In genomic region chr19:44496941-44497340, GRCm38 (mm10) we compare ENCODE assay signal across 32 mouse cellular contexts. TPM values are rescaled to one million over a fixed set of nuclear protein-coding genes. Genes with fewer than 3 reads are reported as not detected.
DNase-seq lines count a peak whose midpoint lies in the region; ATAC-seq and TF ChIP-seq lines count a peak whose summit lies in the region.
"Had no signal": no experiment of that assay in that cellular context is flagged by ENCODE, and none has a peak within 500 bp of the region (broad histone marks: within the 10 kb centered on the region; RNA-seq: fewer than 3 reads in every experiment).

No protein-coding gene starts in this region.

- H3K9ac ChIP-seq in forebrain, postnatal 0 days, result no peak overlapping the region
- H3K9ac ChIP-seq in hindbrain, embryonic 14.5 days, result no peak overlapping the region
- H3K9ac ChIP-seq in midbrain, embryonic 14.5 days (replicated peaks; ENCODE audit: low read length), result no peak overlapping the region
- no peak overlapping the region for H3K9ac ChIP-seq in forebrain, embryonic 13.5 days
- H3K9ac ChIP-seq: heart, embryonic 12.5 days; heart, embryonic 15.5 days had no signal

- no peaks in the 10 kb centered on the region for H3K9me3 ChIP-seq in forebrain, embryonic 10.5 days
- no peaks in the 10 kb centered on the region for H3K9me3 ChIP-seq in forebrain, postnatal 0 days (ENCODE audit: low read length)
- no peaks in the 10 kb centered on the region for H3K9me3 ChIP-seq in hindbrain, embryonic 10.5 days
- no peaks in the 10 kb centered on the region for H3K9me3 ChIP-seq in hindbrain, embryonic 14.5 days (ENCODE audit: control insufficient read depth, low read length)
- H3K9me3 ChIP-seq in midbrain, embryonic 10.5 days (replicated peaks), result no peaks in the 10 kb centered on the region
- no peaks in the 10 kb centered on the region for H3K9me3 ChIP-seq in midbrain, embryonic 14.5 days (ENCODE audit: control insufficient read depth, low read length)
- H3K9me3 ChIP-seq in forebrain, embryonic 13.5 days (replicated peaks), result no peaks in the 10 kb centered on the region
- H3K9me3 ChIP-seq: heart, embryonic 12.5 days; heart, embryonic 15.5 days had no signal

- peak overlapping the region; percentile 84 for H3K27ac ChIP-seq in forebrain, embryonic 10.5 days
- H3K27ac ChIP-seq in forebrain, postnatal 0 days (ENCODE audit: low read depth, low read length), result no peak overlapping the region
- no peak overlapping the region for H3K27ac ChIP-seq in hindbrain, embryonic 10.5 days
- H3K27ac ChIP-seq in hindbrain, embryonic 14.5 days, result no peak overlapping the region
- H3K27ac ChIP-seq in midbrain, embryonic 10.5 days (replicated peaks), result no peak overlapping the region
- H3K27ac ChIP-seq in midbrain, embryonic 14.5 days (replicated peaks; ENCODE audit: low read depth, low read length), result no peak overlapping the region
- H3K27ac ChIP-seq in forebrain, embryonic 13.5 days, result no peak overlapping the region
- H3K27ac ChIP-seq: heart, embryonic 15.5 days; hindbrain, postnatal 0 days had no signal

- no peak for ATAC-seq in forebrain, postnatal 0 days
- ATAC-seq in hindbrain, embryonic 14.5 days (ENCODE audit: low FRiP score), result no peak
- ATAC-seq in midbrain, embryonic 14.5 days (ENCODE audit: low FRiP score, low TSS enrichment), result no peak
- ATAC-seq in forebrain, embryonic 13.5 days, result no peak
- ATAC-seq: activated CD4-positive, CD25-positive, alpha-beta regulatory T cell, adult 4 months; hindbrain, postnatal 0 days; inflammation-experienced regulatory T-cells, adult 6 months; intestine, embryonic 16.5 days had no signal

- peak overlapping the region; percentile 53 for H3K4me3 ChIP-seq in forebrain, embryonic 10.5 days
- no peak overlapping the region for H3K4me3 ChIP-seq in forebrain, postnatal 0 days (ENCODE audit: low read depth, low read length)
- H3K4me3 ChIP-seq in hindbrain, embryonic 10.5 days, result no peak overlapping the region
- H3K4me3 ChIP-seq in hindbrain, embryonic 14.5 days (replicated peaks; ENCODE audit: low read length), result no peak overlapping the region
- peak overlapping the region; percentile 39; the same call in 1 of the 2 replicates for H3K4me3 ChIP-seq in midbrain, embryonic 10.5 days
- no peak overlapping the region for H3K4me3 ChIP-seq in midbrain, embryonic 14.5 days (replicated peaks; ENCODE audit: low read depth, low read length)
- no peak overlapping the region for H3K4me3 ChIP-seq in forebrain, embryonic 13.5 days
- H3K4me3 ChIP-seq: heart, embryonic 12.5 days; heart, embryonic 15.5 days had no signal

- peaks cover 100% of the 10 kb centered on the region for H3K27me3 ChIP-seq in forebrain, embryonic 10.5 days (ENCODE audit: poor library complexity, severe bottlenecking)
- peaks cover 68% of the 10 kb centered on the region for H3K27me3 ChIP-seq in forebrain, postnatal 0 days (ENCODE audit: insufficient read depth, low read length)
- H3K27me3 ChIP-seq in hindbrain, embryonic 10.5 days (ENCODE audit: insufficient read depth, poor library complexity, severe bottlenecking), result peaks cover 100% of the 10 kb centered on the region
- peaks cover 91% of the 10 kb centered on the region for H3K27me3 ChIP-seq in hindbrain, embryonic 14.5 days (ENCODE audit: control insufficient read depth, insufficient read depth, low read length)
- H3K27me3 ChIP-seq in midbrain, embryonic 10.5 days (ENCODE audit: low read depth, poor library complexity, severe bottlenecking), result peaks cover 100% of the 10 kb centered on the region
- peaks cover 88% of the 10 kb centered on the region for H3K27me3 ChIP-seq in midbrain, embryonic 14.5 days (ENCODE audit: control insufficient read depth, insufficient read depth, low read length)
- peaks cover 95% of the 10 kb centered on the region for H3K27me3 ChIP-seq in forebrain, embryonic 13.5 days

- intact Hi-C loops in heart, postnatal 36 days (cut with DNase I), result no loop called here

- H3K36me3 ChIP-seq in forebrain, embryonic 10.5 days (replicated peaks), result peaks cover 9% of the 10 kb centered on the region; the same call in 1 of the 2 replicates
- no peaks in the 10 kb centered on the region for H3K36me3 ChIP-seq in forebrain, postnatal 0 days (ENCODE audit: insufficient read depth)
- no peaks in the 10 kb centered on the region for H3K36me3 ChIP-seq in hindbrain, embryonic 10.5 days
- H3K36me3 ChIP-seq in hindbrain, embryonic 14.5 days (replicated peaks; ENCODE audit: control insufficient read depth, insufficient read depth), result no peaks in the 10 kb centered on the region
- H3K36me3 ChIP-seq in midbrain, embryonic 10.5 days, result no peaks in the 10 kb centered on the region
- no peaks in the 10 kb centered on the region for H3K36me3 ChIP-seq in midbrain, embryonic 14.5 days (ENCODE audit: control insufficient read depth, insufficient read depth, low read length)
- H3K36me3 ChIP-seq in forebrain, embryonic 13.5 days (ENCODE audit: poor library complexity, severe bottlenecking), result no peaks in the 10 kb centered on the region
- H3K36me3 ChIP-seq: heart, embryonic 12.5 days; heart, embryonic 15.5 days had no signal

- peaks cover 97% of the 10 kb centered on the region for H3K4me1 ChIP-seq in forebrain, embryonic 10.5 days
- H3K4me1 ChIP-seq in forebrain, postnatal 0 days (ENCODE audit: insufficient read depth), result no peaks in the 10 kb centered on the region
- H3K4me1 ChIP-seq in hindbrain, embryonic 10.5 days (replicated peaks), result peaks cover 27% of the 10 kb centered on the region; the same call in 1 of the 2 replicates
- H3K4me1 ChIP-seq in hindbrain, embryonic 14.5 days (replicated peaks; ENCODE audit: control insufficient read depth, insufficient read depth, low read length), result no peaks in the 10 kb centered on the region
- peaks cover 49% of the 10 kb centered on the region for H3K4me1 ChIP-seq in midbrain, embryonic 10.5 days
- no peaks in the 10 kb centered on the region for H3K4me1 ChIP-seq in midbrain, embryonic 14.5 days (ENCODE audit: control insufficient read depth, insufficient read depth, low read length)
- H3K4me1 ChIP-seq in forebrain, embryonic 13.5 days, result peaks cover 7% of the 10 kb centered on the region; the same call in 1 of the 2 replicates
- H3K4me1 ChIP-seq: heart, embryonic 15.5 days had no signal

- no peak for TF ChIP-seq CTCF in forebrain, postnatal 0 days (IDR thresholded peaks at IDR 0.05; ENCODE audit: low read depth)

- no peak for DNase-seq in forebrain, embryonic 10.5 days (ENCODE audit: extremely low spot score, low spot score)
- no peak for DNase-seq in forebrain, postnatal 0 days
- DNase-seq in hindbrain, embryonic 10.5 days (ENCODE audit: low spot score), result peak; percentile 50
- DNase-seq in hindbrain, embryonic 14.5 days (ENCODE audit: low spot score), result no peak
- DNase-seq in midbrain, embryonic 10.5 days (ENCODE audit: low spot score), result no peak
- no peak for DNase-seq in midbrain, embryonic 14.5 days
- DNase-seq in heart, postnatal 36 days, result no peak
- DNase-seq: adrenal gland, adult 8-10 months; adrenal gland, postnatal 25 days; cerebellum, adult 11-12 months; cerebellum, adult 8-10 months; cerebellum, postnatal 10 days; cerebellum, postnatal 36 days; gastrocnemius, postnatal 25 days; heart, adult 18-20 months; heart, postnatal 10 days; heart, postnatal 4 days; kidney, adult 18-20 months had no signal

- 58% methylated on average over 10 of the region's 10 CpGs for WGBS in forebrain, embryonic 10.5 days
- 45% methylated on average over 10 of the region's 10 CpGs for WGBS in forebrain, postnatal 0 days
- 40% methylated on average over 10 of the region's 10 CpGs for WGBS in hindbrain, embryonic 10.5 days
- WGBS in hindbrain, embryonic 14.5 days, result 20% methylated on average over 10 of the region's 10 CpGs
- WGBS in midbrain, embryonic 10.5 days, result 63% methylated on average over 10 of the region's 10 CpGs
- WGBS in midbrain, embryonic 14.5 days, result 19% methylated on average over 10 of the region's 10 CpGs
- 29% methylated on average over 10 of the region's 10 CpGs for WGBS in forebrain, embryonic 13.5 days

- no peak overlapping the region for H3K4me2 ChIP-seq in forebrain, postnatal 0 days (ENCODE audit: low read depth)
- no peak overlapping the region for H3K4me2 ChIP-seq in hindbrain, embryonic 14.5 days (replicated peaks)
- H3K4me2 ChIP-seq in midbrain, embryonic 14.5 days (ENCODE audit: low read length), result no peak overlapping the region
- H3K4me2 ChIP-seq in forebrain, embryonic 13.5 days, result peak overlapping the region; percentile 33; the same call in 1 of the 2 replicates
- H3K4me2 ChIP-seq: heart, embryonic 12.5 days; heart, embryonic 15.5 days had no signal

RNA-seq across cellular contexts. Expression of gene Wnt8b, which starts 3.7 kb away (rescaled TPM):
- polyA plus RNA-seq in forebrain, embryonic 10.5 days (2016; fragmentation: Nextera tagmentation; extraction: Ambion mirVana), result 51.3 and 61.0 TPM in 2 replicates
- total RNA-seq in forebrain, postnatal 0 days (2014; rRNA removed), result 0.54 and 2.1 TPM in 2 replicates
- 0.60 and 1.2 TPM in 2 replicates for polyA plus RNA-seq in forebrain, postnatal 0 days (2015; fragmentation: Nextera tagmentation; extraction: Ambion mirVana)
- 0.44 and 3.3 TPM in 2 replicates for polyA plus RNA-seq in hindbrain, embryonic 10.5 days (2016; fragmentation: Nextera tagmentation; extraction: Ambion mirVana)
- polyA plus RNA-seq in hindbrain, embryonic 14.5 days (2014; fragmentation: Nextera tagmentation; extraction: Ambion mirVana), result 0.12 TPM in 1 of 2 replicates, not detected in the other
- 21.2 and 27.7 TPM in 2 replicates for polyA plus RNA-seq in midbrain, embryonic 10.5 days (2016; fragmentation: Nextera tagmentation; extraction: Ambion mirVana)
- 0.54 and 1.2 TPM in 2 replicates for polyA plus RNA-seq in midbrain, embryonic 14.5 days (2014; fragmentation: Nextera tagmentation; extraction: Ambion mirVana)
- polyA plus RNA-seq in forebrain, embryonic 13.5 days (2015; fragmentation: Nextera tagmentation; extraction: Ambion mirVana), result 8.1 and 16.7 TPM in 2 replicates
- not detected for total RNA-seq in heart, postnatal 36 days (2021)
- total RNA-seq: gastrocnemius, adult 8-10 months; gastrocnemius, postnatal 25 days; heart, adult 18-20 months; heart, postnatal 10 days; heart, postnatal 4 days had no signal
- polyA plus RNA-seq: activated CD4-positive, CD25-positive, alpha-beta regulatory T cell, adult 4 months; heart, embryonic 12.5 days; heart, embryonic 15.5 days; hindbrain, postnatal 0 days; inflammation-experienced regulatory T-cells, adult 6 months; intestine, embryonic 16.5 days had no signal

RNA-seq across cellular contexts. Expression of gene Sec31b, which starts 48.7 kb away (rescaled TPM):
- polyA plus RNA-seq in forebrain, embryonic 10.5 days (2016; fragmentation: Nextera tagmentation; extraction: Ambion mirVana), result 0.88 and 1.7 TPM in 2 replicates
- total RNA-seq in forebrain, postnatal 0 days (2014; rRNA removed), result 0.08 and 0.48 TPM in 2 replicates
- 0.10 and 0.15 TPM in 2 replicates for polyA plus RNA-seq in forebrain, postnatal 0 days (2015; fragmentation: Nextera tagmentation; extraction: Ambion mirVana)
- polyA plus RNA-seq in hindbrain, embryonic 10.5 days (2016; fragmentation: Nextera tagmentation; extraction: Ambion mirVana), result 0.54 and 0.58 TPM in 2 replicates
- 0.21 and 0.25 TPM in 2 replicates for polyA plus RNA-seq in hindbrain, embryonic 14.5 days (2014; fragmentation: Nextera tagmentation; extraction: Ambion mirVana)
- 0.58 and 0.91 TPM in 2 replicates for polyA plus RNA-seq in midbrain, embryonic 10.5 days (2016; fragmentation: Nextera tagmentation; extraction: Ambion mirVana)
- polyA plus RNA-seq in midbrain, embryonic 14.5 days (2014; fragmentation: Nextera tagmentation; extraction: Ambion mirVana), result 0.05 and 0.12 TPM in 2 replicates
- polyA plus RNA-seq in forebrain, embryonic 13.5 days (2015; fragmentation: Nextera tagmentation; extraction: Ambion mirVana), result 0.15 and 0.40 TPM in 2 replicates
- total RNA-seq in heart, postnatal 36 days (2021), result 1 to 10 TPM; 7.6 to 8.5 TPM

RNA-seq across cellular contexts. Expression of gene Gm20538, which starts 55.7 kb away (rescaled TPM):
- not detected in 2 replicates for polyA plus RNA-seq in forebrain, embryonic 10.5 days (2016; fragmentation: Nextera tagmentation; extraction: Ambion mirVana)
- total RNA-seq in forebrain, postnatal 0 days (2014; rRNA removed), result not detected in 2 replicates
- not detected in 2 replicates for polyA plus RNA-seq in forebrain, postnatal 0 days (2015; fragmentation: Nextera tagmentation; extraction: Ambion mirVana)
- polyA plus RNA-seq in hindbrain, embryonic 10.5 days (2016; fragmentation: Nextera tagmentation; extraction: Ambion mirVana), result not detected in 2 replicates
- polyA plus RNA-seq in hindbrain, embryonic 14.5 days (2014; fragmentation: Nextera tagmentation; extraction: Ambion mirVana), result not detected in 2 replicates
- not detected in 2 replicates for polyA plus RNA-seq in midbrain, embryonic 10.5 days (2016; fragmentation: Nextera tagmentation; extraction: Ambion mirVana)
- polyA plus RNA-seq in midbrain, embryonic 14.5 days (2014; fragmentation: Nextera tagmentation; extraction: Ambion mirVana), result not detected in 2 replicates
- not detected in 2 replicates for polyA plus RNA-seq in forebrain, embryonic 13.5 days (2015; fragmentation: Nextera tagmentation; extraction: Ambion mirVana)
- not detected for total RNA-seq in heart, postnatal 36 days (2021)
- total RNA-seq: adrenal gland, adult 8-10 months; adrenal gland, postnatal 25 days; ES-E14; gastrocnemius, adult 8-10 months; gastrocnemius, postnatal 25 days; heart, adult 18-20 months; heart, postnatal 10 days; heart, postnatal 4 days; hindbrain, postnatal 0 days had no signal
- polyA plus RNA-seq: brain, embryonic 14.5 days; cortical plate, adult 2 months; embryonic facial prominence, embryonic 11.5 days; embryonic facial prominence, embryonic 14.5 days; gonadal fat pad, adult 2 months; heart, embryonic 12.5 days; heart, embryonic 15.5 days; hindbrain, postnatal 0 days; inflammation-experienced regulatory T-cells, adult 6 months; intestine, embryonic 16.5 days had no signal

RNA-seq across cellular contexts. Expression of gene Ndufb8, which starts 58.3 kb away (rescaled TPM):
- 595 and 612 TPM in 2 replicates for polyA plus RNA-seq in forebrain, embryonic 10.5 days (2016; fragmentation: Nextera tagmentation; extraction: Ambion mirVana)
- total RNA-seq in forebrain, postnatal 0 days (2014; rRNA removed), result 275 and 424 TPM in 2 replicates
- 691 and 823 TPM in 2 replicates for polyA plus RNA-seq in forebrain, postnatal 0 days (2015; fragmentation: Nextera tagmentation; extraction: Ambion mirVana)
- 642 and 644 TPM in 2 replicates for polyA plus RNA-seq in hindbrain, embryonic 10.5 days (2016; fragmentation: Nextera tagmentation; extraction: Ambion mirVana)
- 724 and 765 TPM in 2 replicates for polyA plus RNA-seq in hindbrain, embryonic 14.5 days (2014; fragmentation: Nextera tagmentation; extraction: Ambion mirVana)
- polyA plus RNA-seq in midbrain, embryonic 10.5 days (2016; fragmentation: Nextera tagmentation; extraction: Ambion mirVana), result 610 and 632 TPM in 2 replicates
- 566 and 729 TPM in 2 replicates for polyA plus RNA-seq in midbrain, embryonic 14.5 days (2014; fragmentation: Nextera tagmentation; extraction: Ambion mirVana)
- polyA plus RNA-seq in forebrain, embryonic 13.5 days (2015; fragmentation: Nextera tagmentation; extraction: Ambion mirVana), result 441 and 467 TPM in 2 replicates
- total RNA-seq in heart, postnatal 36 days (2021), result 1,000 to 10,000 TPM; 2,008 to 2,098 TPM

Comparison
In these comparisons a context has a peak if more than half of its experiments do, and no peak if none do; other contexts are left out.
1. H3K4me3 ChIP-seq: peak in forebrain, embryonic 10.5 days (single experiment) and midbrain, embryonic 10.5 days (single experiment); none in forebrain, postnatal 0 days (single experiment), hindbrain, embryonic 10.5 days (single experiment), hindbrain, embryonic 14.5 days (single experiment), midbrain, embryonic 14.5 days (single experiment) and forebrain, embryonic 13.5 days (single experiment).